9 mouse cellular contexts compared by ENCODE assay signal in the genomic region with DNA sequence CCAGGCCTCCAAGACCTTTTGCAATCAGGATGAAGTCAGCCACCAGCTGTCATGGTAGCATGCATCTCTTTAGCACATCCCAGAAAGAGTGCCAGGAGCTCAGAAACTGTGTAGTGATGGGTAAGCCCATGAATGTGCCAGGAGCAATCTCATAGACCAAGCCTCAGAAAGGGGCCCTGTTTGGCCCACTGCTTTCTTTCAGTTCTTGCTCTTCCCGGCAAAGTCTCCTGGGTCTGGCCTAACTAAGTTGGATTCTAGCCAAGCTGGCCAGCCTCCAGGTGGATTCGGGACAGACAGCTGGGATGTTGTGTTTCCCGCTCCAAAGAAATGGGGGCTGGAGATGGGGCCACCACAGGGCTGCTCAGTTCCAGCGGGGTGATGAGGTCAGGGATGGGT. TPM values are rescaled to one million over a fixed set of nuclear protein-coding genes. Genes with fewer than 3 reads are reported as not detected.
DNase-seq lines count a peak whose midpoint lies in the region; ATAC-seq and TF ChIP-seq lines count a peak whose summit lies in the region.
"Had no signal": no experiment of that assay in that cellular context is flagged by ENCODE, and none has a peak within 500 bp of the region (broad histone marks: within the 10 kb centered on the region; RNA-seq: fewer than 3 reads in every experiment).

No protein-coding gene starts in this region.

- H3ac ChIP-seq in C2C12 (ENCODE audit: control insufficient read depth, insufficient read length, low read depth), result no peak overlapping the region

- no peaks in the 10 kb centered on the region for H3K36me3 ChIP-seq in C2C12 (ENCODE audit: control insufficient read depth, insufficient read depth)
- no peaks in the 10 kb centered on the region for H3K36me3 ChIP-seq in forebrain, embryonic 16.5 days (ENCODE audit: control insufficient read depth, insufficient read depth)
- no peaks in the 10 kb centered on the region for H3K36me3 ChIP-seq in intestine, embryonic 16.5 days (ENCODE audit: control insufficient read depth, insufficient read depth, low read length)
- H3K36me3 ChIP-seq in lung, embryonic 16.5 days (ENCODE audit: control insufficient read depth, insufficient read depth, low read length), result no peaks in the 10 kb centered on the region
- H3K36me3 ChIP-seq: liver, embryonic 13.5 days had no signal

- H3K9me3 ChIP-seq in forebrain, embryonic 16.5 days (ENCODE audit: control insufficient read depth, low read length), result no peaks in the 10 kb centered on the region
- no peaks in the 10 kb centered on the region for H3K9me3 ChIP-seq in intestine, embryonic 16.5 days (ENCODE audit: control insufficient read depth, low read length)
- H3K9me3 ChIP-seq in lung, embryonic 16.5 days (ENCODE audit: control insufficient read depth, low read length), result no peaks in the 10 kb centered on the region
- H3K9me3 ChIP-seq: liver, embryonic 13.5 days had no signal

- no peak for TF ChIP-seq CTCF in C2C12 (IDR thresholded peaks at IDR 0.05; ENCODE audit: control insufficient read depth, insufficient read depth, insufficient read length)

- no peak overlapping the region for H3K4me3 ChIP-seq in C2C12 (ENCODE audit: insufficient read depth, poor library complexity, severe bottlenecking)
- H3K4me3 ChIP-seq in forebrain, embryonic 16.5 days (replicated peaks; ENCODE audit: low read length), result no peak overlapping the region
- H3K4me3 ChIP-seq in intestine, embryonic 16.5 days (ENCODE audit: low read length), result no peak overlapping the region
- H3K4me3 ChIP-seq in lung, embryonic 16.5 days (ENCODE audit: low read length), result no peak overlapping the region
- H3K4me3 ChIP-seq: liver, embryonic 13.5 days had no signal

- no peaks in the 10 kb centered on the region for H3K79me2 ChIP-seq in C2C12 (ENCODE audit: control insufficient read depth, insufficient read depth)

- H3K79me3 ChIP-seq in C2C12 (ENCODE audit: low read depth), result no peaks in the 10 kb centered on the region

- WGBS in forebrain, embryonic 16.5 days, result 18% methylated on average over 4 of the region's 4 CpGs
- 32% methylated on average over 4 of the region's 4 CpGs for WGBS in intestine, embryonic 16.5 days
- WGBS in lung, embryonic 16.5 days, result 15% methylated on average over 4 of the region's 4 CpGs

- no peak for DNase-seq in frontal cortex, postnatal 25 days (ENCODE audit: low spot score in 2 of 2)
- peak; percentile 92 for DNase-seq in testis, postnatal 10 days (ENCODE audit: low spot score)
- DNase-seq: liver, embryonic 13.5 days had no signal

- H3K27ac ChIP-seq in forebrain, embryonic 16.5 days (ENCODE audit: low read length), result no peak overlapping the region
- H3K27ac ChIP-seq in intestine, embryonic 16.5 days (ENCODE audit: low read length), result peak overlapping the region; percentile 76
- H3K27ac ChIP-seq in lung, embryonic 16.5 days (ENCODE audit: low read length), result peak overlapping the region; percentile 65
- H3K27ac ChIP-seq: liver, embryonic 13.5 days had no signal

- no peak overlapping the region for H3K9ac ChIP-seq in forebrain, embryonic 16.5 days (replicated peaks; ENCODE audit: low read depth, low read length)
- H3K9ac ChIP-seq in intestine, embryonic 16.5 days (ENCODE audit: low read depth, low read length), result no peak overlapping the region
- H3K9ac ChIP-seq in lung, embryonic 16.5 days (ENCODE audit: low read length), result no peak overlapping the region
- H3K9ac ChIP-seq: liver, embryonic 13.5 days had no signal

- peak; percentile 27; the same call in 1 of the 2 replicates for ATAC-seq in frontal cortex, adult (ENCODE audit: low TSS enrichment)
- peak; percentile 61; the same call in 1 of the 2 replicates for ATAC-seq in forebrain, embryonic 16.5 days
- ATAC-seq in intestine, embryonic 16.5 days, result peak; percentile 51
- ATAC-seq in lung, embryonic 16.5 days (ENCODE audit: low read depth), result peak; percentile 83
- no peak for ATAC-seq in granulocyte monocyte progenitor cell, adult 5-6 weeks (replicated peaks; ENCODE audit: poor library complexity, severe bottlenecking)

- H3K4me1 ChIP-seq in forebrain, embryonic 16.5 days (replicated peaks; ENCODE audit: control insufficient read depth, insufficient read depth, low read length), result peaks cover 22% of the 10 kb centered on the region
- peaks cover 31% of the 10 kb centered on the region for H3K4me1 ChIP-seq in intestine, embryonic 16.5 days (ENCODE audit: control insufficient read depth, insufficient read depth, low read length)
- H3K4me1 ChIP-seq in lung, embryonic 16.5 days (replicated peaks; ENCODE audit: control insufficient read depth, insufficient read depth, low read length), result peaks cover 42% of the 10 kb centered on the region

- H3K27me3 ChIP-seq in C2C12 (ENCODE audit: control insufficient read depth, insufficient read depth, insufficient read length), result no peaks in the 10 kb centered on the region
- H3K27me3 ChIP-seq in forebrain, embryonic 16.5 days (replicated peaks; ENCODE audit: control insufficient read depth, insufficient read depth, low read length), result no peaks in the 10 kb centered on the region
- no peaks in the 10 kb centered on the region for H3K27me3 ChIP-seq in intestine, embryonic 16.5 days (replicated peaks; ENCODE audit: control insufficient read depth, insufficient read depth, low read length)
- no peaks in the 10 kb centered on the region for H3K27me3 ChIP-seq in lung, embryonic 16.5 days (ENCODE audit: control insufficient read depth, insufficient read depth, low read depth, low read length)
- H3K27me3 ChIP-seq: liver, embryonic 13.5 days had no signal

- no peak overlapping the region for H3K4me2 ChIP-seq in forebrain, embryonic 16.5 days (ENCODE audit: low read length)
- no peak overlapping the region for H3K4me2 ChIP-seq in intestine, embryonic 16.5 days (ENCODE audit: low read depth, low read length)
- no peak overlapping the region for H3K4me2 ChIP-seq in lung, embryonic 16.5 days (ENCODE audit: low read depth, low read length)
- H3K4me2 ChIP-seq: liver, embryonic 13.5 days had no signal

TF ChIP-seq in C2C12, 6 proteins besides CTCF, POLR2A, EP300 and RAD21:
- TF ChIP-seq MYOD1 (IDR thresholded peaks at IDR 0.05; ENCODE audit: control insufficient read depth, insufficient read length, low read depth) (no peak), CEBPB (IDR thresholded peaks at IDR 0.05; ENCODE audit: low read depth) (peak; percentile 23)

RNA-seq across cellular contexts. Expression of gene Pgf, which starts 17.0 kb away (rescaled TPM):
- 49.6 TPM for polyA plus RNA-seq in C2C12 (2012; fragmentation: generic; extraction: Trizol)
- polyA plus RNA-seq in forebrain, embryonic 16.5 days (2015; fragmentation: Nextera tagmentation; extraction: Ambion mirVana), result 5.5 and 7.2 TPM in 2 replicates
- 12.4 and 14.0 TPM in 2 replicates for polyA plus RNA-seq in intestine, embryonic 16.5 days (2015; fragmentation: Nextera tagmentation; extraction: Ambion mirVana)
- 9.7 and 9.9 TPM in 2 replicates for polyA plus RNA-seq in lung, embryonic 16.5 days (2015; fragmentation: Nextera tagmentation; extraction: Ambion mirVana)
- total RNA-seq in granulocyte monocyte progenitor cell, adult 5-6 weeks (2014; fragmentation: Nextera tagmentation), result not detected in 2 replicates
- total RNA-seq in granulocyte monocyte progenitor cell, adult 5-6 weeks (2017), result not detected in 2 replicates

RNA-seq across cellular contexts. Expression of gene Eif2b2, which starts 24.7 kb away (rescaled TPM):
- polyA plus RNA-seq in C2C12 (2012; fragmentation: generic; extraction: Trizol), result 294 TPM
- polyA plus RNA-seq in forebrain, embryonic 16.5 days (2015; fragmentation: Nextera tagmentation; extraction: Ambion mirVana), result 76.9 and 86.3 TPM in 2 replicates
- 67.6 and 74.8 TPM in 2 replicates for polyA plus RNA-seq in intestine, embryonic 16.5 days (2015; fragmentation: Nextera tagmentation; extraction: Ambion mirVana)
- polyA plus RNA-seq in lung, embryonic 16.5 days (2015; fragmentation: Nextera tagmentation; extraction: Ambion mirVana), result 83.3 and 86.6 TPM in 2 replicates
- total RNA-seq in granulocyte monocyte progenitor cell, adult 5-6 weeks (2014; fragmentation: Nextera tagmentation), result 51.8 and 89.9 TPM in 2 replicates
- 44.0 and 61.7 TPM in 2 replicates for total RNA-seq in granulocyte monocyte progenitor cell, adult 5-6 weeks (2017)

RNA-seq across cellular contexts. Expression of gene Rps6kl1, which starts 43.6 kb away (rescaled TPM):
- 0.39 TPM for polyA plus RNA-seq in C2C12 (2012; fragmentation: generic; extraction: Trizol)
- polyA plus RNA-seq in forebrain, embryonic 16.5 days (2015; fragmentation: Nextera tagmentation; extraction: Ambion mirVana), result 23.7 and 30.8 TPM in 2 replicates
- 2.4 TPM in 2 replicates for polyA plus RNA-seq in intestine, embryonic 16.5 days (2015; fragmentation: Nextera tagmentation; extraction: Ambion mirVana)
- 0.94 and 1.6 TPM in 2 replicates for polyA plus RNA-seq in lung, embryonic 16.5 days (2015; fragmentation: Nextera tagmentation; extraction: Ambion mirVana)
- not detected in 2 replicates for total RNA-seq in granulocyte monocyte progenitor cell, adult 5-6 weeks (2014; fragmentation: Nextera tagmentation)
- not detected in 2 replicates for total RNA-seq in granulocyte monocyte progenitor cell, adult 5-6 weeks (2017)
